Mouse (Mus musculus): ENCODE data around the gene Scmh1. TPM values are rescaled to one million over a fixed set of nuclear protein-coding genes. Genes with fewer than 3 reads are reported as not detected.

Scmh1 gene
- polyA plus RNA-seq, 1 experiment from 2014 or later: 92.3 TPM

- H3K4me3 ChIP-seq (ENCODE audit: low read depth, low read length): no peak overlapping the region
- H3K4me2 ChIP-seq (ENCODE audit: low read length): no peak overlapping the region
- peaks cover 2% of the 10 kb centered on the region; the same call in 1 of the 2 replicates for H3K4me1 ChIP-seq (ENCODE audit: control insufficient read depth, insufficient read depth, low read length)
- no peaks in the 10 kb centered on the region for H3K36me3 ChIP-seq (ENCODE audit: control insufficient read depth, insufficient read depth, low read length)
- H3K9ac ChIP-seq (ENCODE audit: low read depth, low read length): no peak overlapping the region
- no peak overlapping the region for H3K27ac ChIP-seq (ENCODE audit: low read length)
- H3K27me3 ChIP-seq (ENCODE audit: control insufficient read depth, insufficient read depth, low read depth, low read length): no peaks in the 10 kb centered on the region
- H3K9me3 ChIP-seq (replicated peaks; ENCODE audit: control insufficient read depth, low read length, poor library complexity, severe bottlenecking): no peaks in the 10 kb centered on the region
- ATAC-seq: no peak
These were observed 15.6 kb downstream of the Scmh1 start for GRCm38 (mm10) chr4:120420685-120421084.

- Histone ChIP-seq H3K27me3 (ENCODE audit: control insufficient read depth, insufficient read depth, low read depth, low read length) (no peaks in the 10 kb centered on the region), H3K27ac (ENCODE audit: low read length) (no peak overlapping the region), H3K4me3 (ENCODE audit: low read depth, low read length) (no peak overlapping the region), H3K4me2 (ENCODE audit: low read length) (no peak overlapping the region), H3K4me1 (ENCODE audit: control insufficient read depth, insufficient read depth, low read length) (peaks cover 2% of the 10 kb centered on the region; the same call in 1 of the 2 replicates), H3K9ac (ENCODE audit: low read depth, low read length) (no peak overlapping the region), H3K36me3 (ENCODE audit: control insufficient read depth, insufficient read depth, low read length) (no peaks in the 10 kb centered on the region), H3K9me3 (replicated peaks; ENCODE audit: control insufficient read depth, low read length, poor library complexity, severe bottlenecking) (no peaks in the 10 kb centered on the region)
- ATAC-seq: no peak
These were observed 25.5 kb downstream of the Scmh1 start for GRCm38 (mm10) chr4:120430601-120431000.

GRCm38 (mm10) chr4:120432599-120433373 is 27.7 kb downstream of the Scmh1 start:
- Histone ChIP-seq H3K36me3 (ENCODE audit: control insufficient read depth, insufficient read depth, low read length) (no peaks in the 10 kb centered on the region), H3K4me2 (ENCODE audit: low read length) (no peak overlapping the region), H3K27me3 (ENCODE audit: control insufficient read depth, insufficient read depth, low read depth, low read length) (no peaks in the 10 kb centered on the region), H3K4me1 (ENCODE audit: control insufficient read depth, insufficient read depth, low read length) (no peaks in the 10 kb centered on the region; the same call in 1 of the 2 replicates), H3K4me3 (ENCODE audit: low read depth, low read length) (no peak overlapping the region), H3K9ac (ENCODE audit: low read depth, low read length) (no peak overlapping the region), H3K9me3 (replicated peaks; ENCODE audit: control insufficient read depth, low read length, poor library complexity, severe bottlenecking) (no peaks in the 10 kb centered on the region), H3K27ac (ENCODE audit: low read length) (no peak overlapping the region)
- WGBS: 62% methylated on average over 11 of the region's 11 CpGs
- ATAC-seq: no peak

GRCm38 (mm10) chr4:120461741-120462140 is 56.7 kb downstream of the Scmh1 start:
- Histone ChIP-seq H3K4me3 (ENCODE audit: low read depth, low read length) (no peak overlapping the region), H3K9me3 (replicated peaks; ENCODE audit: control insufficient read depth, low read length, poor library complexity, severe bottlenecking) (no peaks in the 10 kb centered on the region), H3K36me3 (ENCODE audit: control insufficient read depth, insufficient read depth, low read length) (peaks cover under 1% of the 10 kb centered on the region; the same call in 1 of the 2 replicates), H3K27ac (ENCODE audit: low read length) (no peak overlapping the region), H3K4me2 (ENCODE audit: low read length) (no peak overlapping the region), H3K4me1 (ENCODE audit: control insufficient read depth, insufficient read depth, low read length) (no peaks in the 10 kb centered on the region), H3K9ac (ENCODE audit: low read depth, low read length) (no peak overlapping the region), H3K27me3 (ENCODE audit: control insufficient read depth, insufficient read depth, low read depth, low read length) (no peaks in the 10 kb centered on the region)
- 69% methylated on average over 4 of the region's 4 CpGs for WGBS
- ATAC-seq: no peak

- Histone ChIP-seq H3K4me3 (ENCODE audit: low read depth, low read length) (no peak overlapping the region), H3K4me2 (ENCODE audit: low read length) (no peak overlapping the region), H3K27ac (ENCODE audit: low read length) (no peak overlapping the region), H3K27me3 (ENCODE audit: control insufficient read depth, insufficient read depth, low read depth, low read length) (no peaks in the 10 kb centered on the region), H3K9ac (ENCODE audit: low read depth, low read length) (no peak overlapping the region), H3K9me3 (replicated peaks; ENCODE audit: control insufficient read depth, low read length, poor library complexity, severe bottlenecking) (no peaks in the 10 kb centered on the region), H3K36me3 (ENCODE audit: control insufficient read depth, insufficient read depth, low read length) (peaks cover 7% of the 10 kb centered on the region), H3K4me1 (ENCODE audit: control insufficient read depth, insufficient read depth, low read length) (no peaks in the 10 kb centered on the region)
- ATAC-seq: no peak
- 89% methylated on average over 2 of the region's 2 CpGs for whole genome bisulfite sequencing
These were observed 67.9 kb downstream of the Scmh1 start for GRCm38 (mm10) chr4:120472946-120473345.

- Histone ChIP-seq H3K4me2 (ENCODE audit: low read length) (no peak overlapping the region), H3K9ac (ENCODE audit: low read depth, low read length) (no peak overlapping the region), H3K4me3 (ENCODE audit: low read depth, low read length) (no peak overlapping the region), H3K36me3 (ENCODE audit: control insufficient read depth, insufficient read depth, low read length) (peaks cover 7% of the 10 kb centered on the region), H3K27me3 (ENCODE audit: control insufficient read depth, insufficient read depth, low read depth, low read length) (no peaks in the 10 kb centered on the region), H3K27ac (ENCODE audit: low read length) (no peak overlapping the region), H3K9me3 (replicated peaks; ENCODE audit: control insufficient read depth, low read length, poor library complexity, severe bottlenecking) (no peaks in the 10 kb centered on the region), H3K4me1 (ENCODE audit: control insufficient read depth, insufficient read depth, low read length) (no peaks in the 10 kb centered on the region)
- WGBS: 48% methylated on average over 1 of the region's 1 CpGs
- ATAC-seq: no peak
These were observed 82.6 kb downstream of the Scmh1 start for GRCm38 (mm10) chr4:120487707-120488106.

GRCm38 (mm10) chr4:120506955-120507354 is 101.9 kb downstream of the Scmh1 start:
- Histone ChIP-seq H3K9ac (ENCODE audit: low read depth, low read length) (no peak overlapping the region), H3K27me3 (ENCODE audit: control insufficient read depth, insufficient read depth, low read depth, low read length) (no peaks in the 10 kb centered on the region), H3K4me2 (ENCODE audit: low read length) (no peak overlapping the region), H3K27ac (ENCODE audit: low read length) (no peak overlapping the region), H3K9me3 (replicated peaks; ENCODE audit: control insufficient read depth, low read length, poor library complexity, severe bottlenecking) (no peaks in the 10 kb centered on the region; the same call in 1 of the 2 replicates), H3K36me3 (ENCODE audit: control insufficient read depth, insufficient read depth, low read length) (peaks cover 21% of the 10 kb centered on the region), H3K4me3 (ENCODE audit: low read depth, low read length) (no peak overlapping the region), H3K4me1 (ENCODE audit: control insufficient read depth, insufficient read depth, low read length) (no peaks in the 10 kb centered on the region)
- ATAC-seq: no peak
- 92% methylated on average over 1 of the region's 1 CpGs for WGBS

GRCm38 (mm10) chr4:120511203-120511602 is 106.1 kb downstream of the Scmh1 start:
- Histone ChIP-seq H3K4me2 (ENCODE audit: low read length) (no peak overlapping the region), H3K36me3 (ENCODE audit: control insufficient read depth, insufficient read depth, low read length) (peaks cover 30% of the 10 kb centered on the region), H3K27me3 (ENCODE audit: control insufficient read depth, insufficient read depth, low read depth, low read length) (no peaks in the 10 kb centered on the region), H3K4me1 (ENCODE audit: control insufficient read depth, insufficient read depth, low read length) (no peaks in the 10 kb centered on the region), H3K9ac (ENCODE audit: low read depth, low read length) (no peak overlapping the region), H3K4me3 (ENCODE audit: low read depth, low read length) (no peak overlapping the region), H3K9me3 (replicated peaks; ENCODE audit: control insufficient read depth, low read length, poor library complexity, severe bottlenecking) (no peaks in the 10 kb centered on the region; the same call in 1 of the 2 replicates), H3K27ac (ENCODE audit: low read length) (no peak overlapping the region)
- no peak for ATAC-seq
- 97% methylated on average over 4 of the region's 4 CpGs for WGBS

- Histone ChIP-seq H3K9ac (ENCODE audit: low read depth, low read length) (no peak overlapping the region), H3K4me2 (ENCODE audit: low read length) (no peak overlapping the region), H3K36me3 (ENCODE audit: control insufficient read depth, insufficient read depth, low read length) (peaks cover 34% of the 10 kb centered on the region), H3K27ac (ENCODE audit: low read length) (no peak overlapping the region), H3K4me1 (ENCODE audit: control insufficient read depth, insufficient read depth, low read length) (no peaks in the 10 kb centered on the region), H3K9me3 (replicated peaks; ENCODE audit: control insufficient read depth, low read length, poor library complexity, severe bottlenecking) (no peaks in the 10 kb centered on the region; the same call in 1 of the 2 replicates), H3K27me3 (ENCODE audit: control insufficient read depth, insufficient read depth, low read depth, low read length) (no peaks in the 10 kb centered on the region), H3K4me3 (ENCODE audit: low read depth, low read length) (no peak overlapping the region)
- WGBS: 100% methylated on average over 2 of the region's 2 CpGs
- no peak for ATAC-seq
These were observed 109.3 kb downstream of the Scmh1 start for GRCm38 (mm10) chr4:120514366-120514765.

All from midbrain, embryonic 16.5 days (tissue).